Mouse (Mus musculus) kidney, adult 11 months (tissue): ENCODE measurements around the gene Tubg2.

Experiments used
- DNase-seq: peaks from one replicate; pipeline ENCODE4 v3.0.0; 2022

Gene Tubg2

GRCm38 (mm10) chr11:101200986-101201385, 45.3 kb downstream of the Tubg2 start:
- DNase-seq = no peak
